Mouse (Mus musculus) lung, embryonic 14.5 days (tissue): ENCODE data around the gene Slc35f5. TPM values are rescaled to one million over a fixed set of nuclear protein-coding genes. Genes with fewer than 3 reads are reported as not detected.
A peak's percentile ranks its signal among the peaks of the same experiment; 100 is the strongest.

Experiments used
- ATAC-seq: fragments of 200-750 bp; cut with Nextera tagmentation; 2 replicates; pipeline ENCODE4 v1.8.0; 2017; ENCODE audit warnings: mild to moderate bottlenecking, moderate TSS enrichment, moderate library complexity; ENCODE audit not compliant: insufficient read depth
- DNase-seq: peaks from one replicate; pipeline ENCODE4 v3.0.0-alpha.2; 2015
- H3K27ac ChIP-seq: fragments of 300-500 bp; sonication (generic); 2 replicates; pipeline ENCODE4 v1.5.1; 2014; ENCODE audit warnings: low read depth, mild to moderate bottlenecking, moderate library complexity
- H3K27me3 ChIP-seq: fragments of 300-500 bp; sonication (generic); 2 replicates; pipeline ENCODE4 v1.6.1; 2014; ENCODE audit warnings: low read length, control low read depth; ENCODE audit not compliant: insufficient read depth
- H3K36me3 ChIP-seq: fragments of 300-500 bp; sonication (generic); 2 replicates; pipeline ENCODE4 v1.6.1; 2014; ENCODE audit warnings: control low read depth; ENCODE audit not compliant: insufficient read depth
- H3K4me1 ChIP-seq: fragments of 300-500 bp; sonication (generic); 2 replicates; pipeline ENCODE4 v1.6.1; 2014; ENCODE audit warnings: antibody characterized with exemption, control low read depth; ENCODE audit not compliant: insufficient read depth
- H3K4me2 ChIP-seq: fragments of 300-500 bp; sonication (generic); 2 replicates; pipeline ENCODE4 v1.6.1; 2014; ENCODE audit warnings: mild to moderate bottlenecking
- H3K4me3 ChIP-seq: fragments of 300-500 bp; sonication (generic); 2 replicates; pipeline ENCODE4 v1.5.1; 2014; ENCODE audit warnings: low read depth, low read length
- H3K9ac ChIP-seq: fragments of 300-500 bp; sonication (generic); 2 replicates; pipeline ENCODE4 v1.6.1; 2014
- H3K9me3 ChIP-seq: fragments of 300-500 bp; sonication (generic); 2 replicates; pipeline ENCODE4 v1.6.1; 2016; ENCODE audit warnings: low read depth, low read length, control low read depth
- CTCF ChIP-seq: IDR thresholded peaks from 2 replicates; pipeline ENCODE4 v1.5.1; 2016; ENCODE audit warnings: antibody characterized with exemption, low read depth
- WGBS: fragments of 180-500 bp; shearing (Covaris S2); extraction: QIAGEN DNeasy Blood & Tissue Kit; methylation state at CpG from one replicate; pipeline ENCODE4 v1.1.7; 2014; 5-methylcytosine and 5-hydroxymethylcytosine counted together
- polyA plus RNA-seq: library from polyadenylated mRNA; unstranded; fragments of >200 nt; fragmentation: Nextera tagmentation; extraction: Ambion mirVana; gene quantifications from 2 replicates; pipeline ENCODE4 v1.2.1, GENCODE M21; 2014

Slc35f5 gene
- polyA plus RNA-seq, 1 experiment from 2014 or later, result 43.4 TPM

DNA sequence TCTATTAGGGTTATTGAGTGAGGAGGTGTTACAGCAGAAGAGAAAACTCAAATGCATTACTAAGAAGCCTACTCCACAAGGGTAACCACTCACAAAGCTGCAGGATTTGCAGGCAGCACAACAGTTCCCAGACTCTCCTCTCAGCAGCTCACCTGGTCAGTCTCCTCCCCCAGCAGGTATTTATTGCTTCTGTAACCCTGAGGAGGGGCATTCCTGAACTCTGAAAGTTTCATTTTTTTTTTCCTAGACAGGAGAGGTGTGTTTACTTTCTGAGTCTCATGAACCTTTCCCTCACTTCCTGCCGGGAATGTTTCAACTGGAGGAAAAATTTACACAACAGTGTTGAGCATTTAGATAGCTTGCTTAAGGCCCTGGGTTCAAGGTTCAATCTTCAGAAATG lies 10.0 kb upstream of the Slc35f5 start:
- Histone ChIP-seq H3K27ac (peak overlapping the region; percentile 72), H3K9me3 (no peaks in the 10 kb centered on the region), H3K36me3 (no peaks in the 10 kb centered on the region), H3K4me1 (no peaks in the 10 kb centered on the region; the same call in 1 of the 2 replicates), H3K27me3 (no peaks in the 10 kb centered on the region), H3K4me3 (no peak overlapping the region), H3K9ac (no peak overlapping the region), H3K4me2 (no peak overlapping the region)
- TF ChIP-seq CTCF, result no peak
- ATAC-seq (peak; percentile 70; the same call in 1 of the 2 replicates), DNase-seq (peak; percentile 33)
- 18% methylated on average over 1 of the region's 1 CpGs for WGBS

DNA sequence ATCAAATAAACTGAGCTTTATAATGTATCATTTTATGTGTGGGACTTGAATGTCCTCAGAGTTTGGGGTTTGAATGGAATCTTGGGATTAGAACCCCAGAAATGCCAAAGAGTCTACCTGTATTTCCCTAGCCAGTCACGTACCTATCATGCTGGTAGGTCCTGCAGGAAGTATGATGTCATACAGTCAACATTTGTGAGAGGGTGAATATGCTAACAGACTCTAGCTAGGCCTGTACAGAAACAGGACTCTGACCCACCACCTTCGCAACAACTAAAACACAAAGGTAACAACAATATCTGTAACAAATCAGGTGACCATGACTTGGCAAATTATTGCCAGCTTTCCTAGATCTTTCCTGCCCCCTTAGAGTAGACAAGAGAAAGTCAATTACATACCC lies 8.8 kb upstream of the Slc35f5 start:
- no peak for ATAC-seq
- Histone ChIP-seq H3K9me3 (no peaks in the 10 kb centered on the region), H3K4me3 (no peak overlapping the region), H3K36me3 (no peaks in the 10 kb centered on the region), H3K4me1 (no peaks in the 10 kb centered on the region; the same call in 1 of the 2 replicates), H3K27ac (no peak overlapping the region), H3K4me2 (no peak overlapping the region), H3K9ac (no peak overlapping the region), H3K27me3 (no peaks in the 10 kb centered on the region)
- TF ChIP-seq CTCF, result no peak
- peak; percentile 10 for DNase-seq
- WGBS, result 59% methylated on average over 2 of the region's 2 CpGs

DNA sequence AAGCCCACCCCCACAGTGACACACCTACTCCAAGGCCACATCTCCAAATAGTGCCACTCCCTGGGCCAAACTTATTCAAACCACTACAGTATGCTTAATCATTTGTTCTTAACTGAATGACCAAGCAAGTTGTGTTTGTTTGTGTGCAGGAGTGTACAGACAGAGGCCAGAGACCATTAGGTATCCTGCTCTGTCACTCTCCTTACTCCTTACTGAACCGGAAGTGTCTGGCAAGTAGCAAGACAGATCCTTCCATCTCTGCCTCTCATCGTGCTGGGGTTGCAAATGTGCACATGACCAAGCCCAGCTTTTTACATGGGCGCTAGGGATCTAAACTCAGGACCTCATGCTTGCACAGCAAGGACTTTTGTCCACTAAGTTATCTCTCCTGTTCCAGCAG lies 1.1 kb upstream of the Slc35f5 start:
- WGBS, result 66% methylated on average over 3 of the region's 3 CpGs
- no peak overlapping the region for H3K27ac ChIP-seq
- ATAC-seq, result no peak

DNA sequence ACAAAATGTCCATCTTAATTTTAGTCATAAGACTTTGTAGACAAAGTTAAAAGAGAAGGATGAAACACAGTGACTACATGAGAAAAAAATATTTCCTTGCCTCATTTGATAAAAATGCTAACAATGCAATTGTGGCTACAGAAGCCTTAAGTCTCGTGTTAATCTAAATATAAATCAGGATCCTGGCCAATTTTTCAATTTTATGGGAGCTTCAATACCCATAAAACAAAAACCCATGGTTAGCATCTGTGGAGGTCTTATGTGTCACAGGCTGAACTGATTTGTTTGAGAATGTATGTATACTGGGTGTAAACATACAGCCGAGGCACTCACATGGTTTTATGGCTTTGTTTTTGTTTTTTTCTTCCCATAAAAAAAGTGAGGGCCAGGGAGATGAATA lies 674 bp upstream of the Slc35f5 start:
- Histone ChIP-seq H3K9ac (peak overlapping the region; percentile 88), H3K4me2 (peak overlapping the region; percentile 74), H3K4me3 (peak overlapping the region; percentile 80), H3K27me3 (no peaks in the 10 kb centered on the region), H3K27ac (peak overlapping the region; percentile 94), H3K36me3 (0 out of 2 replicates have a peak, but pooled peaks cover 1% of the 10 kb centered on the region), H3K4me1 (no peaks in the 10 kb centered on the region; the same call in 1 of the 2 replicates), H3K9me3 (no peaks in the 10 kb centered on the region)
- WGBS, result 2% methylated on average over 2 of the region's 2 CpGs
- peak; percentile 0; the same call in 1 of the 2 replicates for ATAC-seq
- peak; percentile 54 for DNase-seq
- TF ChIP-seq CTCF, result no peak

More for the DNA sequence above, 1.1 kb upstream of the Slc35f5 start:
- no peaks in the 10 kb centered on the region; the same call in 1 of the 2 replicates for H3K4me1 ChIP-seq
- no peaks in the 10 kb centered on the region for H3K27me3 ChIP-seq
- H3K9ac ChIP-seq, result peak overlapping the region; percentile 88; the same call in 1 of the 2 replicates
- no peak for DNase-seq
- TF ChIP-seq CTCF, result no peak
- peak overlapping the region; percentile 74 for H3K4me2 ChIP-seq
- H3K36me3 ChIP-seq, result no peaks in the 10 kb centered on the region
- H3K4me3 ChIP-seq, result peak overlapping the region; percentile 80; the same call in 1 of the 2 replicates
- no peaks in the 10 kb centered on the region for H3K9me3 ChIP-seq

DNA sequence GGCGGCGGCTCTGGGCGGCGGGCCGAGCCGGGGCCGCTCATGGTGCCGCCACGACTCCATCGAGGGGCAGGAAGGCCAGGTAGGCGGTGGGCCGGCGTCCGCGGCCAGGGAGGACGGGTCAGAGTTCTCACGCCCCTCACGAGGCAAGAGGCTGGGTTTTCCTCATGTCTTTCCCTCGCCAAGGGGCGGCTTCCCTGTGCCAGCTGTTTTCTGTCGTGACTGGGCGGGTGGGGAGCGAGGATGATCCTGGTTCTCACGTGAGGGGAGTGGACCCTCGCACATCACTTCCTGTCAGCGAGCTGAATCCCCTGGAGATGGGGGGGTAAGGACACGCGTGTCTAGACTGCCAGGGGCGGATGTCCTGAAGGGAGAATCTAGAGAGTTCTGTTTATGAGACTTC lies 811 bp downstream of the Slc35f5 start:
- Histone ChIP-seq H3K9me3 (no peaks in the 10 kb centered on the region), H3K4me2 (peak overlapping the region; percentile 74), H3K9ac (peak overlapping the region; percentile 88), H3K4me3 (peak overlapping the region; percentile 80), H3K4me1 (no peaks in the 10 kb centered on the region; the same call in 1 of the 2 replicates), H3K27ac (peak overlapping the region; percentile 94), H3K36me3 (peaks cover 6% of the 10 kb centered on the region; the same call in 1 of the 2 replicates), H3K27me3 (no peaks in the 10 kb centered on the region)
- TF ChIP-seq CTCF, result no peak
- DNase-seq, result peak; percentile 74
- ATAC-seq, result peak; percentile 26; the same call in 1 of the 2 replicates
- under 1% methylated on average over 29 of the region's 29 CpGs for WGBS

DNA sequence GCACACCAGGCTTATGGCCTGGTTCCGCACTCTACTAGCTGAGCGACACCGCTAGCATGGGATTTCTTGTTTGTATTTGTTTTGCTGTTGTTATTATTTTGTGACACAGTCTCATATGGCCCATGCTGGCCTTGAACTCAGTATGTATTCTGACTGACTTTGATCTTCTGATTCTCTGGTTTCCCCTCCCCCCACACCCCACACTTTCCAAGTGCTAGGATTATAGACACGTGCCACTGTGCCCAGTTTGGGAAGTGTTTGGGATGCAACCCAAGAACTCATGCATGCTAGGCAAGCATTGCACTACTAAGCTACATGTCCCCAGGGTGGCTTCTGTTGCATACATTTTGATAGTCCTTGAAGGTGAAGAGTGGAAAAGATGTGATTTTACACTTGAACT lies 1.4 kb downstream of the Slc35f5 start:
- H3K9ac ChIP-seq, result peak overlapping the region; percentile 88
- no peak for ATAC-seq
- DNase-seq, result no peak

DNA sequence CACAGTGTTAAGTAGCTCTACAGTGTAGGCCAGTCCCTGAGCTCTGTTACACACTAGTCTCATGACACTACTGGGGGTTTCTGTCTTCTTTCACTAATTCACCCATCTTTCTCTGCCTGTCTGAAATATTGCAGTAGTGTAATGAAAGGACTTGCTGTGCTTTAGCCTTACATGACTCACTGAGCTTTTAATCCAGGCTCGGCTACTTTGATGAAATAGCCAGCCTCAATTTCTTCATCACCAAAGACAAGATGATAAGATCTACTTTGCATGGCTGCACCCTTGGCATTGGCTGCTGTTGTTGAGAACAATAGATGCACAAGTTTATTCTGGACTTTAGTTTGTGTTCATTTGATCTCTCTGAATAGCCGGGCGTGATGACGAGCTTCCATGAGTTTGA lies 7.7 kb downstream of the Slc35f5 start:
- Histone ChIP-seq H3K9me3 (no peaks in the 10 kb centered on the region), H3K9ac (no peak overlapping the region), H3K4me2 (no peak overlapping the region), H3K27ac (no peak overlapping the region), H3K4me1 (no peaks in the 10 kb centered on the region), H3K27me3 (no peaks in the 10 kb centered on the region), H3K36me3 (peaks cover 56% of the 10 kb centered on the region), H3K4me3 (no peak overlapping the region)
- no peak for TF ChIP-seq CTCF
- DNase-seq (no peak), ATAC-seq (no peak)
- 91% methylated on average over 4 of the region's 4 CpGs for WGBS

More for the DNA sequence above, 1.4 kb downstream of the Slc35f5 start:
- Histone ChIP-seq H3K27ac (no peak overlapping the region), H3K27me3 (no peaks in the 10 kb centered on the region), H3K4me3 (peak overlapping the region; percentile 80), H3K36me3 (peaks cover 11% of the 10 kb centered on the region; the same call in 1 of the 2 replicates), H3K9me3 (no peaks in the 10 kb centered on the region), H3K4me2 (peak overlapping the region; percentile 74), H3K4me1 (no peaks in the 10 kb centered on the region; the same call in 1 of the 2 replicates)
- TF ChIP-seq CTCF, result no peak
- WGBS, result 67% methylated on average over 4 of the region's 4 CpGs
